Mouse (Mus musculus) embryonic fibroblast, embryonic 13.5 days (primary cell): ENCODE data around the gene Naa38. TPM values are rescaled to one million over a fixed set of nuclear protein-coding genes. Genes with fewer than 3 reads are reported as not detected.

Source experiments
- H3K27ac ChIP-seq: 2 replicates; pipeline ENCODE4 v1.5.1; 2012; ENCODE audit warnings: low read length, control low read depth, inconsistent platforms; ENCODE audit not compliant: insufficient read depth
- H3K4me1 ChIP-seq: 2 replicates; pipeline ENCODE4 v1.6.1; 2011; ENCODE audit warnings: low read length; ENCODE audit not compliant: control insufficient read depth, insufficient read depth
- H3K4me3 ChIP-seq: 2 replicates; pipeline ENCODE4 v1.5.1; 2011; ENCODE audit warnings: mild to moderate bottlenecking, control low read depth, low read length; ENCODE audit not compliant: insufficient read depth
- CTCF ChIP-seq: IDR thresholded peaks from 2 replicates; pipeline ENCODE4 v1.5.1; 2011; ENCODE audit warnings: mild to moderate bottlenecking, control low read depth, low read length, moderate library complexity, borderline replicate concordance; ENCODE audit not compliant: insufficient read depth
- POLR2A ChIP-seq: IDR thresholded peaks from 2 replicates; pipeline ENCODE4 v1.6.1; 2011; ENCODE audit warnings: low read depth, mild to moderate bottlenecking, control low read depth, low read length, moderate library complexity
- polyA plus RNA-seq: library from polyadenylated mRNA; stranded (reverse); fragments of >200 nt; gene quantifications from 2 replicates; pipeline ENCODE4 v1.2.4, GENCODE M21; 2011; ENCODE audit warnings: low read depth; ENCODE audit not compliant: missing spikeins, insufficient read length

Naa38 gene
- polyA plus RNA-seq, 1 experiment, result 81.1 TPM

DNA sequence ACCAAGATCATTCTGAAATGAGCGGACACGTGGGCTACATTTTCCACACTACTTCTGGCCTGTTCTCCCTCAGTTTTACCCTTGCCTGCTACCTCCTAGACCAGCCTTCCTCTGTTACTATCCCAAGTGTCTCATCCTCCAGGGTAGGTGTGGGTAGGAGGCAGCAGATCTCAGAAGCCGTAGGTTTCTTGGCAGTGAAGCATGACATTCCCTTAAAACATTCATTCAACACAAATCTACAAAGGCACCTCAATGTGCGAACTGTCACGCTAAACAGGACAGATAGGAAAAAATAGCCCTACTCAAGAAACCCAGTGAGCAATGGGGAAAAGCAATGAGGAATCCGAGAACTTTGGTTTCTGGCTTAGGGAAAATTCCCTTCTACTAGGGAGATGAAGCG, 17.3 kb downstream of the Naa38 start:
- no peak overlapping the region for H3K4me3 ChIP-seq
- H3K27ac ChIP-seq, result peak overlapping the region; percentile 84
- TF ChIP-seq POLR2A (no peak), CTCF (no peak)
- H3K4me1 ChIP-seq, result peaks cover 12% of the 10 kb centered on the region

DNA sequence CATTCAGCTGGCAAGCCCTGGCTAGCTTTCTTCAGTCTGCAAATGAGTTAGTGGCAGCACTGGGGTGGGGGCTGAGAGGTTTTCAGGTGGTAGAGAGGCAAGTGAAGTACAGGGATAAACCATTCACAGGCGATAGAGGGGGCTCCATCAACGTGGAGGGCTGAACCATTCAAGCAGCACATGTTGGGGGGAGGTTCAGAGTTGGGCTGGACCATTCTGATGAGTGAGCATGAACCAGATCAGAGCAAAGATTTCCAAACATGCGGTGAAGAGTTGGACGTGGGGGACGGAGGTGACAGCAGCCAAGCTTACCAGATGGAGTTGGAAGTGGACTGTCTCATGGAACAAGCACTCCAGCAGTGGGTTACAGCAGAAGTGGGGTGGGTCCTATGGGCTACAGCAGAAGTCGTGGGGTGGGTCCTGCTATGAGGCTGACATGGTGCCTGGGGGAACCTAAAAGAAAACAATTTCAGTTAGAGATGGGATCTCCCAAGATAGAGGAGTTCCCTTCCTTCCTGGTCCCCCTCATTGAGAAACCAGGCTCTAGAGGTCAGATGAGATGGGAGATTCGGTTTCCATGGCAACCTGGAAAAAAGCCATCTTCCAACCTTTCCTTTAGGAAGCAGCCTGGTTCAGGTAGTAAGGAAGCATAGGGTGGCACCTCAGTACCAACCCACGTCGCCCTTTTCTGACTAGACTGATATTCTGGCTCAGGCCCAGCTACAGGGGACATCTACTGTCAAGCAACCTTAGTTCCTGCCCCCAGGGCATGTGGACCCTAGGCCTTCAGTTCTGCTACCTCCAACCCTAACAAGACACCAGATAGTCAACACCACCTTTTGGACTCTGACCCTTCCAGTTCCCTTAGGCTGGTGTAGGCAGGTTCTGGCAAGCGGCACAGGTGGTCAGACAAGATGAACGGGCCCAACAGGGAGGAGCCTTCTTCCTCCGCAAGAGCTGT, 18.2 kb downstream of the Naa38 start, which contains the start of gene Kdm6b:
Kdm6b (minus strand) TSS at position 455 of the 961 bp plus-strand sequence.
- H3K4me3 ChIP-seq, result peak within 1 kb of the TSS; percentile 2; the same call in 1 of the 2 replicates
- TF ChIP-seq POLR2A (peak; percentile 36; the same call in 1 of the 2 replicates), CTCF (no peak)
- H3K4me1 ChIP-seq, result peaks cover 12% of the 10 kb centered on the region
- H3K27ac ChIP-seq, result peak within 1 kb of the TSS; percentile 84

DNA sequence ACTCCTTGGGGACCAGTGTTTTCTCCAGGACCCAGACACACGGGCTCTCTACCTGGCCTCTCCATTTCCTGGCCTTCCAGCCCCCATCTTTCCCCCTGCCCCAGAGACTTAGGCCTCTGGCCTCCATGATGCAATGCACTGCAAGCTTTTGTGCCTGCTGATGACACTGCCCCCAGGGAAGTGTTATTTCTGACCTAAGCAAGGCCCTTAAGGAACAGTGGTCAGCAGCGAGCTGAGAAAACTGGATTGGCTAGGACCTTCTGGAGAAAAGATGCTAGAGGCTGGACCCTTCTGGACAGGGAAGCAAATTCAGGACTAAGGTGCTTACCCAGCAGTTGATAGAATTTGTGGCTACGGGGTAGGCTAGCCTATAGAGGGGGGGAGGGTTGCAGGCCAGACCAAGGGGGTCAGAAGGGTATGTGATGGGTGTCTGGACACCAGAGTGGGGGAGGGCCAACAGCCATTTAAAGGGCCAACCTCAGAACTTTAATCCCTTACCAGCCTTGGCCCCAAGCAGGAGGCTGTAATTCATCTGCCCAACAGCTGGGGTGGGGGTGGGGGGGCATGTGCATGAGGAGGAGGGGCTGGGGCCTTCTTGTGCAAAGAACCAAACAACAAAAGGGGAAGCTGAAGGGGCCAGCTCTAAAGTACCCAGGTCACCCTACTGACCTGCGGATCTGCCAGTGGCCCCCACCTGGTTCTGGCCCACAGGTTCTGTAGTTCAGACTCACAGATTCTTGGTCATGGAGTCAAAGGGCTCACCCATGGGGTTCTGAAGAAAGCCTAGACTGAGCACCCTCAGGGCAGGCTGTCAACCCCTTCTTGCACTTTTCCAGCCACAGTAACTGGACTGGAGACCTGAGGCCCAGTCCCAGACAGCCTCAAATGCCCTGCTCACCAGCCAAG, 19.4 kb downstream of the Naa38 start:
- H3K4me3 ChIP-seq, result peak overlapping the region; percentile 78
- TF ChIP-seq CTCF, result no peak
- peak; percentile 43 for TF ChIP-seq POLR2A
- H3K27ac ChIP-seq, result peak overlapping the region; percentile 84
- peaks cover 12% of the 10 kb centered on the region for H3K4me1 ChIP-seq

- peaks cover 12% of the 10 kb centered on the region for H3K4me1 ChIP-seq
- TF ChIP-seq POLR2A (no peak; the same call in 1 of the 2 replicates), CTCF (no peak)
Measured at GRCm38 (mm10) chr11:69415327-69415667, 20.0 kb downstream of the Naa38 start.

DNA sequence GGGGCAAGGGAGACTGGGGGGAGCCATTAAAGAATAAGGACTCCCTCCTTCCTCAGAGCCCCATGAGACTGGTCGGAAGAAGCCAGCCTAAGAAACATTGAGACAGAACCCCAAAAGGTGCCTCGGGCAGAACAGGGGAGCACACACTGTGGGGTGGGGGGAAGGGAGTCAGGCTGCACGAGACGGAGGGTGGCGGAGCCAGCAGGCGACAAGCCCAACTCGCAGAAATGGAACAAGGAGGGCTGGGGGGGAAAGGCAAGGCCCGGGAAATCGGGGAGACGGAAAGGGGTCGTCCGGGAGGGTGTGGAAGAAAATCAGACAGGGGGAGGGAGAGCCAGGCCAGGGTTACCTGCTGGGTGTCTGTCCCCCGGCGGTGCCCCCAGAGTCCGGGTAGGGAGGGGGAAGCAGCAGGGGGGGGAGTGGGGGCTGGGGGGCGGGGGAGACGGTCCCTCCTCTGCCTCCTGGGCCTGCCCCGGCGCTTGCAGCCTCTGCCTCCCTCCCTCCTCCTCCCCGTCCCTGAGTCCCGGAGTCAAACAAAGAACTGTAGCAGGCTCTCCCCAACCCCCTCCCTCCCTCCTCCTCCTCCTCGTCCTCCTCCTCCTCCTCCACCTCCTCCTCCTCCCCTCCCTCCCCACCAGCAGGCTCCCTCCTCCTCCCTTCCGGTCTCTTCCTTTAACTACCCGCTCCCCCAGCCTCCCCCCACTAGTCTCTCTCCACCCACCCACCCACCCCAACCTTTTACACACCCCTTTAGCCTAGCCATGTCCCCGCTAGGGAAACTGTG, 20.6 kb downstream of the Naa38 start:
- TF ChIP-seq CTCF, result no peak
- TF ChIP-seq POLR2A, result peak; percentile 29
- H3K4me3 ChIP-seq, result peak overlapping the region; percentile 78
- peak overlapping the region; percentile 96 for H3K27ac ChIP-seq
- peaks cover 12% of the 10 kb centered on the region for H3K4me1 ChIP-seq

More at GRCm38 (mm10) chr11:69415327-69415667, 20.0 kb downstream of the Naa38 start:
- Histone ChIP-seq H3K4me3 (peak overlapping the region; percentile 78), H3K27ac (peak overlapping the region; percentile 96)

DNA sequence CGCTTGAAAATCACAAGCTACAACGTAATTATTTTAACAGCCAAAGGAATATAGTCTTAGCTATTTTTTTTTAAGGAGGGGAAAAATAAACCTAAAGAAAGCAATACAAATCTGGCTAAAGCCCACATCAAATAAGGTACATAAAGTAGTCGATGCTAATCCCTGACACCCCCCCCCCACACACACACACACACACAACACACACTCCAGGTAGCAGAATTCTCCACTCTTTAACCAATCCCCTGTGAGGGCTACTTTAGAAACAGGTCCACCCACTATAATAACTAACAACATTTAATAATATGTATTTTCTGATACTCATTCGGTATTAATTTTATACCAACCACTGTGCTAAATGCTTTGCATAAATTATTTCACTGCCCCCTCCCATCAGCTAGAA, 21.2 kb downstream of the Naa38 start:
- Histone ChIP-seq H3K4me3 (0 out of 2 replicates have a peak overlapping the region, but pooled peaks have one; percentile 10), H3K4me1 (peaks cover 12% of the 10 kb centered on the region), H3K27ac (peak overlapping the region; percentile 72)
- TF ChIP-seq CTCF, result no peak
- TF ChIP-seq POLR2A, result no peak

DNA sequence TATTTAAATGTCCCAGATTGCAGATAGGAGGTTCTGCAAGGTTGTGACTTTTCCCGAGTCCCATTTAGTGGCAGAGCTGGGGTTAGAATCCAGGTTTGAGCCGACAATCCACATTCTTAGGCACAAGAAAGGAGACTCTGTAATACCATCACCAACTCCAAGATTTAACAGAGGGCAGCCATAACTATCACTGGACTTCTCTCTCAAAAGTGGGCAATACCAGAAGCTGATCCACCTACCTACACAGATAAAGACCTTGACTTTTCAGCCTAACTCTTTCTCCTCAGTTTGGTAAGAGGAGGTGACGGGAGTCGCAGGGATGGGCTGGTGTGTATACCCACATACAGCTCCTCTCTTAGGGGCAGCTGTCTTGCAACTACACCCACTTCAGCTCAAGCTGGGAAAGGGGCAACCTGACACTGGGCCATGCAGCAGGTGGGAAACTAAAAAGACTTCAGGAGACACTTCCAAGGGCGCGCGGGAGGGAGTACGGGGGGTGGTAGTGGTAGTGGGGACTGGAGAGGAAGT, 21.7 kb downstream of the Naa38 start:
- Histone ChIP-seq H3K4me1 (peaks cover 9% of the 10 kb centered on the region), H3K27ac (peak overlapping the region; percentile 72)
- TF ChIP-seq CTCF (no peak), POLR2A (no peak)

DNA sequence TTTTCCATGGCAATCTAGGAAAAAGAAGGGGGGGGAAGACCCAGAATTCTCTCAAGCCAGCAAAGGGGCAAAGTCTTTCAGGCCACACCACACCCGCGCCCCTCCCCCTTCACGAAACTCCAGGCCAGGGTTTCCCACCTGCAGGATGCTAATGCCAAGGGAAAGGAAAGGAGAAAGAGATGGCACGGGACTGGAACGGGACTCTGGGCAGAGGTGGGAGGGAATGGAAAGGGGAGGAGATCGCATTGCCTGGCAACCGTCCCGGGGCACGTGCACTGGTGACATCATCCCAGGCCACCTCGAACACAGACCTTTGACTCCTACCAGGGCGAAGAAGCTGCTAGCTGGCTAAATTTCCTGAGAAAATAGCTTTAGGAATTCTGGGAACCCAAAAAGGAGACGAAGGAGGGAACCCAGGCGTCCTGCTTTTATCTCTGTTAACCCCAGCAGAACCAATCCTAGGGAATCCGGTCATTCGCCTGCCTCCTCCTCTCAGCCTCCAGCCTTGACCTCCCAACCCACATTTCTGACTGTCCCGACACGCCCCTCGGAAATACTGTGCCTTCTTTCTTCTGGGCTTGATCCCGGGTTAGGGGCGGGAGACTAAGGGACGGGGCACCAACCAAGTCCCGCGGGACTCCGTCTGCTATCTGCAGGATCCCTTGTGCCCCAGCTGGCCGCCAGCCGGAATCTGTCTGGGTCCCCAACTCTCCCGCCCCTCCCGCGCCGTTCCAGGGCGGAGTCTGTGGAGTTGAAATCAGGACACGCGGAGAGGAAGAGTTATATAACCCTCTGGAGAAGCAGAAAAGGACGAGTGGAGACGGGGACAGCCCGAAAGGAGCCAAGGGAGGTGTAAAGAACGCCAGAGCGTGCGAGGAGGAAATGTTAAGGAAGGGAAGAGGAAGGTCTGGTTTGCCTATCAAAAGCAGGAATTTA, 22.4 kb downstream of the Naa38 start:
- TF ChIP-seq POLR2A (peak; percentile 95), CTCF (no peak)
- Histone ChIP-seq H3K27ac (peak overlapping the region; percentile 97), H3K4me1 (peaks cover 4% of the 10 kb centered on the region), H3K4me3 (peak overlapping the region; percentile 52)

More for the DNA sequence above, 21.7 kb downstream of the Naa38 start:
- H3K4me3 ChIP-seq, result peak overlapping the region; percentile 21
